Mouse (Mus musculus) Patski (cell line): ENCODE measurements around the gene Plekhh2. TPM values are rescaled to one million over a fixed set of nuclear protein-coding genes. Genes with fewer than 3 reads are reported as not detected.

Source experiments
- ATAC-seq: fragments of 100-300 bp; one replicate; pipeline ENCODE4 v1.8.0; 2021
- CTCF ChIA-PET: fragments of 350-600 bp; sonication (Branson Sonifier 250); formaldehyde crosslinking; loops from one replicate; lab custom pipeline; 2022; ENCODE audit warnings: inconsistent platforms; lab: Charles Lee
- POLR2A ChIA-PET: fragments of 350-600 bp; sonication (Branson Sonifier 250); formaldehyde crosslinking; loops from one replicate; lab custom pipeline; 2022; ENCODE audit warnings: antibody characterized with exemption, inconsistent platforms; lab: Charles Lee
- DNase-seq: peaks from one replicate; pipeline ENCODE4 v3.0.0-alpha.2; 2011; ENCODE audit warnings: low read depth, low spot score
- H3K27me3 ChIP-seq: fragments of 371-371 bp; one replicate; pipeline ENCODE4 v1.5.1; 2021
- CTCF ChIP-seq: fragments of 100-300 bp; IDR thresholded peaks from one replicate; pipeline ENCODE4 v1.5.1; 2021
- in situ Hi-C: fragments of 300-500 bp; cut with MboI; formaldehyde crosslinking; loops from 3 replicates; pipeline ENCODE4 v1.11.1; 2018; ENCODE audit warnings: low pct_unique_long_range_greater_than_20kb, mixed read lengths
- polyA plus RNA-seq: library from polyadenylated mRNA; unstranded; gene quantifications from one replicate; pipeline ENCODE4 v1.2.3, GENCODE M21; 2021

Plekhh2 gene
- 32.0 TPM for polyA plus RNA-seq

DNA sequence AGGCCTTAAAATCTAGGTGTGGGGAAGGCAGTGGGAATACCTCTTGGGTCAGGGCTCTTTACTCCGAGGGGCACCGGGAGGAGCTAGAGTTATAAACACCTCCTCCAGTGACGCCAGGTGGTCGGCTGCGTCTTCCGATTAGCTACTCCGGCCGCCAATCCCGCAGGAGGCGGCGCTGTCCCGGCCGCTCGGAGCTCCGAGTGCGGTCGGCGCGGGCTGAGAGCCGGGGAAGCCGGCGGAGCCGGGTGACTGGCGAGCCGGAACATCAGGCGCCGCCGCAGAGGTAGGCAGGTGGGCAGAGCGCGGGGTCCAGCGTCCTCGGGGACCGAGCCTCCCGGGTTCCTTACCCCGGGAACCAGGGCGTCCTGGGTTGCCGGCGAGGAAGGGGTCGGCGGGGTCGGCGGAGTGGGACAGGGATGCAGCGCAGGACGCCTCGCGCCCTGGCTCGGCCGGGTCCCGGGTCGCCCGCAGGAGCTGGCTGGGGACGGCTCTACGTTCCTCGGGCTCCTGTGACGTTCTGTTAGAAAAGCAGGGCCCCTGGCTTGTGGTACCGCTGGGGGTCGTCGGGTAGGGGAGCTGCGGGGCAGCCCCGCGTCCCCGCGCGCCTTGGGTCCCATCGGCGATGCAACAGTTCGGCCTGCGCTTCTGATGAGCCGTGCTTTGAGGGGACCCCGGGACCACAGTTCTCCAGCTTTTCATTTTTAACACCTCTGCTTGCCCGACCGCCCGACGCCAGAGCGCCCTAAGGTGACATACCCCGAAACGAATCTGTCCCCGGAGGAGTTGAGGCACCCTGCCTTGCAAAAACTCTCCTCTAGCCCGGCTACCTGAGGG is at the start of gene Plekhh2:
Gene Plekhh2 (plus strand): TSS at position 214 of the 834 bp plus-strand sequence.
- DNase-seq: no peak
- in situ Hi-C loops: no loop called here
- CTCF ChIA-PET: interaction anchor here (1.0 to 1.7 kb wide), 2 partner anchors 38 to 130 kb away, joined by 3 read pairs; no protein-coding TSS in a partner anchor
- peak; percentile 92 for ATAC-seq
- POLR2A ChIA-PET: interaction anchor here (0.8 to 1.3 kb wide), 4 partner anchors 14 to 66 kb away, joined by 3 to 6 read pairs (median 3); no protein-coding TSS in a partner anchor
- TF ChIP-seq CTCF: no peak
- H3K27me3 ChIP-seq: no peaks in the 10 kb centered on the region

DNA sequence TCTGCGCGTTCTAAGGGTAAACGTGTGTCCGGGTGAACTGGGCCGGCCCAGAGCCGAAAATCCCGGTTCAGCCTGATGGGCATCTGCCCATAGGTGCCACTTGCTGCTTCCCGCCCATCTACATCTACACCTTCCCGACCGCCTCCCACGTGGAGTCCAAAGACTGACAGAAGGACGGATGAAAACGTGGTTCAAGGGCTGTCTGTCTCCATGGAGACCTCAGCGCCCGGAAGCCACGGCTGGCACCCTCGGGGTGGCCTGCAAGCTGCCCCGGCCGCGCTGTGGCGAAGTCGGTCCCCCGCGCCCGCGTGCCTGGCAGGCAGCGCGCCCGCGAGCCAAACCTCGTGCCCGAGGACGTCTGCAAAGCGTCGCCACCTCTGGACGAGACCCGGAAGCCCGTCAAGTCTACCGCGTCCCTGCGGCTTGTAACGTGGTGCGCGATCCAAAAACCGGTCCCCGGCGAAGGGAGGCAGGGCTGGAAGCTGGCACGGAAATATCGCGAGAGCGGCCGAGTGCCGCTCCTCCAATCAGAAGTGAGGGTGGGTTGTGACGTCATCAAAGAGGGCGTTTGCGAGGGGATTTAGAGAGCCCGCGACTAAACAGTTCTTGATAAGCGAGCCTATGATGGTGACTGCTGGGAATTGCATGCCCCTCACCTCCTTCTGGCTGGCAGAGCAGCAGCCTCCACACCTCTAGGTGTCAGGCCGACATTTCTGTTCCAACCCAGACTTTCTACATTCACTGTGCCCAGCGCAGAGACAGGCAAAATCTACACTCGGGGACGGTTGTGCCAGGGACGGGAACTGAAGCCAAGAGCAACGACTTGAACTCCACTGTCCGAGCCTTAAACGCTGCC is 45.7 kb upstream of the Plekhh2 start, which contains the start of gene Thada:
Gene Thada (minus strand): TSS at position 453 of the 856 bp plus-strand sequence.
- in situ Hi-C loops: no loop called here
- ATAC-seq: peak; percentile 95
- no peaks in the 10 kb centered on the region for H3K27me3 ChIP-seq
- POLR2A ChIA-PET: interaction anchor here (0.6 to 0.9 kb wide), 2 partner anchors 44 to 63 kb away, joined by 4 read pairs; no protein-coding TSS in a partner anchor
- no peak for TF ChIP-seq CTCF
- CTCF ChIA-PET: interaction anchor here (1.3 kb wide), 1 partner anchor 28 kb away, joined by 4 read pairs; no protein-coding TSS in a partner anchor
- DNase-seq: peak; percentile 97

DNA sequence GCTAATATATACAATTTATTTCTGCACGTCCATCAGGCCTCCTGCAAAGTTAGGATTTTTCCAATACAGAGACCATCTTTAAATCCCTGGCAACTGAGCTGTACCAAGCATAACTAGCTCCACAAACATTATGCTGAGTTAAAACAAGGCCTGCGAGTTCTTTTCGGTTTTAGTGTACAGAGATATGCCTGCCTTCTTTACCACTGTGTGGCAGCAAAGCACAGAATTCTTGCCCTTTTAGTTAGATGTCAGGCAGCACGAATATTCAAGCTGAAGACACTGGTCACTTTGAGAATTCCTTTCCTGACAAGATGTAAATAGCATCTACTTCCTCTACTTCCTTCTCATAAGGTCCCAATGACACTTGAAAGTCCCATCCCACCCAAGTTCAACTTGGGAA is 37.4 kb upstream of the Plekhh2 start:
- DNase-seq (no peak), ATAC-seq (no peak)
- in situ Hi-C loops: no loop called here
- ChIA-PET CTCF (interaction anchor here (0.7 to 1.2 kb wide), 8 partner anchors 18 to 225 kb away, joined by 3 to 5 read pairs (median 3); partner anchors contain the start of gene Plekhh2), POLR2A (interaction anchor here (0.5 kb wide), 1 partner anchor 501 kb away, joined by 3 read pairs; no protein-coding TSS in a partner anchor)
- no peaks in the 10 kb centered on the region for H3K27me3 ChIP-seq
- TF ChIP-seq CTCF: peak; percentile 66

DNA sequence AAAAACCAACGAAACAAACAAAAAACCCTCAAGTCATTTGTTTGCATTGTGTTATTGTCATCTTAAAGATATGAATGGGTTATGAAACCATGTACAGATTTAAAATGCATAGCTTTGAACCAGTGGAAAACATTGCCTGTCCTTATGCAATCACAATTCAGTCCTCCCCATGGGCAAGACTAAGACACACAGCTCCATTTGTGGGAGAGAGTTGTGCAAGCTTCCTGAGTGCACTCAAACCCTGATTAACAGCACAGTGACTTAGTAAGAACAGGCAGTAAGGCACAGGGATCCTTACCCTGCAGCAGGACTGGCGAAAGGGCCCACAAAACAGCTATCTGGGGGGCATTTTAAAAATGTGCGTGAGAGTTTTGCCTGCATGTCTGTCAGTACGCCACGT is 34.5 kb upstream of the Plekhh2 start:
- DNase-seq (no peak), ATAC-seq (no peak)
- POLR2A ChIA-PET: no interaction called here
- TF ChIP-seq CTCF: no peak
- CTCF ChIA-PET: interaction anchor here (1.6 kb wide), 1 partner anchor 108 kb away, joined by 4 read pairs; no protein-coding TSS in a partner anchor
- H3K27me3 ChIP-seq: no peaks in the 10 kb centered on the region
- in situ Hi-C loops: no loop called here

DNA sequence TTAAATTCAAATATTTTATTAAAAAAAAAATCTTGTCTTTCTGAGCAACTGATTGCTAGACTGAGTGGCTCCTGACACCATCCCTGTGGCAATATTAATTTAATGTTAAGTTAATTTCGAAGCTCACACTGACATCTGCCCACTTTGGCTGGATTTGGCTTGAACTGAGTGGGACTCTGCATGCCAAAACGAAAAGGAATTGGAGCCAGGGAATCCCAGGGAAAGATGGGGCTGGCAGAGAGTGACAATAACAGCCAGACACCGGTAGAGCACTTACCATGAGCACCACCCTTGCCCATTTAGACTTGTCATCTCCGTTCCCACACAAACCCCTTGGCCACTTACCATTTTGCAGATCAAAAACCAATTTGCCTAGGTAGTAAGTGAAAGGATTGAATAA is 33.4 kb upstream of the Plekhh2 start:
- ATAC-seq (no peak), DNase-seq (no peak)
- TF ChIP-seq CTCF: no peak
- CTCF ChIA-PET: no interaction called here
- no peaks in the 10 kb centered on the region for H3K27me3 ChIP-seq
- in situ Hi-C loops: no loop called here
- POLR2A ChIA-PET: no interaction called here

DNA sequence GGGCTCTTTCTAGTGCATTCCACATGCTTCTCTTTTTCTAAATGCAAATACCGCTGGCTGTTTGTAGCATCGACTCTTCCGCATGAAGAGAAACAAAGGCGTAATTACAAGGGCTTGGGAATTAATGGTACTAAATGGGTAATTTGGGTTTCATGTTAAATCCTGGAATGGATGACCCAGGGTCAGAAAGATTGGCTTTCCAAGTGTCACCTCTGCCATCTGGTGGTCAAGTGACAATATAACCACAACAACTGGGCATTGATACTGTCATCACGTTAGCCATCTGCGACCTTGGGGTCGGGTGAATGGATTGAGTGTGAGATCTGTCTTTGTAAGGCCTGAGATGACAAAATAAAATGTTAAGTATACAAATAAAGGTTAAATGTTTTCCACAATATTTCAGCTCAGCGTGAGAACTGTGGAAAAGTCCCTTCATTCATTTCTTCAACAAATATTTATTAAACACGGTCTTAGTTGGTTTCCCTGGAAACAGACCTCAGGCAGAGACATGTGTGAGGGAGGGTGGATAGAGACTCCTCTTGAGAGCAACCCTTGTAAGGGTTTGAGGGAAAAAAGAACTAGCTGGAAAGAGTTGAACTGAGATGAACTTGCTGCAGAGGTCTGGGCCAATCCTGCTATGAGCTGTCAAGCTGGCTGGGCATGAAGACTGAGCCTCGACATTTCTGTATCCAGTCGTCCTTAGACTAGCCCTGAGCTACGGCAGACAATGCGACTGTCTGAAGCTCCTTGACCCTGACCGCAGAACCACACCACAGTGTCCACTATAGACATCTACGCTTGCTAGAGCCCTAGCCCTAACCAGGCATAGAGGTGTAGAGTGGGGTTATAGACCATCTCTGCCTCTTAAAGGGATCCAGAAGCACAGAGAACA is 31.0 kb upstream of the Plekhh2 start:
- POLR2A ChIA-PET: no interaction called here
- in situ Hi-C loops: no loop called here
- DNase-seq: no peak

DNA sequence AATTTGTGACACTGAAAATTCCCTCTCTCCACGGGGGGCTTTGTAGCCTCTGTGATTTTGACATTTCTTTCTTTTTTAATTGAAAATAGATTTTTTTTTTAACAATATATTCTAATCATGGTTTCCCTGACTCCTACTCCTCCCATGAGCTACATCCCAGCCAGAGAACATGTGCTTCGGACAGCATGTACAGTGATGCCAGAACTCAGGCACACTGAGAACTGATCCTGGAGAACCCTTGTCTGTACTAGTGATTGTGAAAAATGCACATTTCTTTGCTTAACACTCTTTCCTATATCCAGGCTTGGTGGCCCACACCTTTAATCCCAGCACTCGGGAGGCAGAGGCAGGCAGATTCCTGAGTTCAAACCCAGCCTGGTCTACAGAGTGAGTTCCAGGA is 28.9 kb upstream of the Plekhh2 start:
- in situ Hi-C loops: no loop called here
- no peak for TF ChIP-seq CTCF
- POLR2A ChIA-PET: no interaction called here

More for the DNA sequence above, 31.0 kb upstream of the Plekhh2 start:
- H3K27me3 ChIP-seq: no peaks in the 10 kb centered on the region
- CTCF ChIA-PET: interaction anchor here (1.1 to 1.3 kb wide), 4 partner anchors 9 to 28 kb away, joined by 3 to 8 read pairs (median 5); no protein-coding TSS in a partner anchor
- peak; percentile 78 for TF ChIP-seq CTCF
- ATAC-seq: no peak

DNA sequence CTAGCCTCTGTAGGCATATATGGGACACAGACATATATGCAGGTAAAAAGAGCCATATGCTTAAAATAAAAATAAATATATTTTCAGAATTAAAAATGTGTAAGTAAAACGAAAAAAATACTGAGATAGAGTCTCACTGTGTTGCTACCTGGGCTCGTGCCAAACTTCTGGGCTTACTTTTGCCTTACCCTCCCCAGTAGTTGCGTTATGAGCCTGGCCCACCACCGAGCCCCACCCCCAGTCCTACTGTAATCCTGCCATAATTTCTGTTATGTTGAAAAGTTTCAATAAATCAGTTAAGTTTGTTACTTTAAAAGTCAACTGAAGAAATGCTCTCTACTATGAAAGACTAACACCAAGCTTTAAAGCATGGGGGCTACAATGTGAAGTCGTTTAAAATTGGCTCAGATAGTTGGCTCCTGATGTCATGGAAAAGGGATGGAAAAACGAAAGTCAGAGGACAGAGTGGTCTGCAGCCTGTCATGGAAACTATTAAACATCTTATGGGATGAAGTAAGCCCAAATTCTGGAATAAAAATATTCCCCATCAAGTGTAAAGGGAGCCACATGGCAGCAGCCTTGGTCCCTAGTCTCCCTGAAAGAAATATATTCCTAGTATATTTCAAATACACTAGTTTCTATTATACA is 27.9 kb upstream of the Plekhh2 start:
- no peak for DNase-seq
- ATAC-seq: no peak
- CTCF ChIA-PET: no interaction called here
- POLR2A ChIA-PET: no interaction called here
- H3K27me3 ChIP-seq: no peaks in the 10 kb centered on the region
- no peak for TF ChIP-seq CTCF
- in situ Hi-C loops: no loop called here

More for the DNA sequence above, 28.9 kb upstream of the Plekhh2 start:
- H3K27me3 ChIP-seq: no peaks in the 10 kb centered on the region
- no peak for ATAC-seq
- no peak for DNase-seq
- CTCF ChIA-PET: no interaction called here

DNA sequence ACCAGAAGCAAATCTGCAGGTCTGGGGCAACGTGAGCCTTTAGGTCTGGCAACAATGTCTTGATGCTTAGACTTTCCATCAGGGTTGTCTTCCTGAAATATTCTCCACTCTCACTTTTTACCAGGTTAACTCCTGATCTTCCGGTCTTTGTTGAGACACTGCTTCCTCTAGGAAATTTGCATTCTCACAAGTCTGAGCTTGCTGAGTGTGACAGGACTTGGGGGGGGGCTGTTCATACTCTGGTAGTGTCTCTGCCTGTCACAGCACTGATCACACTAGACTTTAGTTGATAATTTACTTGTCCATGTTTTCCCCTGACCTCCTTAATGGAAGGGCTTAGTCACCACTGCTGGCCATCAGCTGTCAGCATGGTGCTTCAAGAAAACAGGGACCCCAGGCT is 24.3 kb upstream of the Plekhh2 start:
- no peaks in the 10 kb centered on the region for H3K27me3 ChIP-seq
- ChIA-PET CTCF (interaction anchor here (1.3 kb wide), 1 partner anchor 11 kb away, joined by 3 read pairs; no protein-coding TSS in a partner anchor), POLR2A (no interaction called here)
- no peak for TF ChIP-seq CTCF
- in situ Hi-C loops: no loop called here
- no peak for ATAC-seq
- no peak for DNase-seq
